Mouse (Mus musculus) limb, embryonic 10.5 days (tissue): ENCODE measurements around the gene Ttll5. TPM values are rescaled to one million over a fixed set of nuclear protein-coding genes. Genes with fewer than 3 reads are reported as not detected.

ENCODE experiments used
- DNase-seq: peaks from one replicate; pipeline ENCODE4 v3.0.0-alpha.2; 2017; ENCODE audit warnings: low spot score
- H3K27ac ChIP-seq: fragments of 300-500 bp; sonication (generic); 2 replicates; pipeline ENCODE4 v1.5.1; 2016; ENCODE audit warnings: mild to moderate bottlenecking
- H3K27me3 ChIP-seq: fragments of 300-500 bp; sonication (generic); 2 replicates; pipeline ENCODE4 v1.6.1; 2016; ENCODE audit warnings: low read depth, mild to moderate bottlenecking; ENCODE audit not compliant: poor library complexity, severe bottlenecking
- H3K36me3 ChIP-seq: fragments of 300-500 bp; sonication (generic); 2 replicates; pipeline ENCODE4 v1.6.1; 2016; ENCODE audit warnings: mild to moderate bottlenecking, moderate library complexity
- H3K4me1 ChIP-seq: fragments of 300-500 bp; sonication (generic); 2 replicates; pipeline ENCODE4 v1.6.1; 2016
- H3K4me3 ChIP-seq: fragments of 300-500 bp; sonication (generic); 2 replicates; pipeline ENCODE4 v1.5.1; 2016; ENCODE audit warnings: mild to moderate bottlenecking, moderate library complexity
- H3K9me3 ChIP-seq: fragments of 300-500 bp; sonication (generic); replicated peaks from 2 replicates; pipeline ENCODE4 v1.6.1; 2016; ENCODE audit warnings: mild to moderate bottlenecking
- WGBS: fragments of 180-500 bp; shearing (Covaris S2); methylation state at CpG from one replicate; pipeline ENCODE4 v1.1.7; 2016; 5-methylcytosine and 5-hydroxymethylcytosine counted together
- polyA plus RNA-seq: library from polyadenylated mRNA; unstranded; fragments of >200 nt; fragmentation: Nextera tagmentation; extraction: Ambion mirVana; gene quantifications from 2 replicates; pipeline ENCODE4 v1.2.1, GENCODE M21; 2016

The Ttll5 gene
- polyA plus RNA-seq: 18.9 and 22.4 TPM in 2 replicates

- Histone ChIP-seq H3K36me3 (peaks cover 55% of the 10 kb centered on the region), H3K27ac (peak within 1 kb of the TSS; percentile 96), H3K9me3 (no peaks in the 10 kb centered on the region), H3K4me1 (peaks cover 16% of the 10 kb centered on the region), H3K4me3 (peak within 1 kb of the TSS; percentile 90), H3K27me3 (no peaks in the 10 kb centered on the region)
- under 1% methylated on average over 67 of the region's 67 CpGs for WGBS
- peak; percentile 95 for DNase-seq
Measured at GRCm38 (mm10) chr12:85824438-85825264, at the start of gene Ttll5, which contains the start of gene Erg28. Gene Ttll5 (plus strand): TSS chr12:85824659. Gene Erg28 (minus strand): TSS chr12:85824550.

DNA sequence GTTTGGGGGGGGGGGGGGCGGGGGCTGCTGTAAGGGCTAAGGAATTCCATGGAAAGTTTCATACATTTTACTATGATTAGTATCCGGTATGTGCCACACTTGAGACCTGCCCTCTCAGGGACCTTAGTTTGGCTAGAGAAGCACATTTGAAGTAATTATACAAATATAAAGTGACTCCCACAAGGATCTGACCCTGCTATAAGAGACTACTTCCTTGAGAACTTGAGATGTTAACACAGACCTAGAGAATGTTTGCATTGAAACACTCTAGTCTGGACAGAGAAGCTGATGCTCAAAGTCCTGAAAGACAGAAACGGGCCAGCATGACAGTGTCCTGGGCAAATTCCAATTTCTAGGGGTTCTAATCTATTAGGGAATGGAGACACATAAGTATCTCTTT lies 45.5 kb upstream of the Ttll5 start:
- peaks cover 6% of the 10 kb centered on the region; the same call in 1 of the 2 replicates for H3K4me1 ChIP-seq
- DNase-seq: no peak
- 77% methylated on average over 3 of the region's 3 CpGs for WGBS

DNA sequence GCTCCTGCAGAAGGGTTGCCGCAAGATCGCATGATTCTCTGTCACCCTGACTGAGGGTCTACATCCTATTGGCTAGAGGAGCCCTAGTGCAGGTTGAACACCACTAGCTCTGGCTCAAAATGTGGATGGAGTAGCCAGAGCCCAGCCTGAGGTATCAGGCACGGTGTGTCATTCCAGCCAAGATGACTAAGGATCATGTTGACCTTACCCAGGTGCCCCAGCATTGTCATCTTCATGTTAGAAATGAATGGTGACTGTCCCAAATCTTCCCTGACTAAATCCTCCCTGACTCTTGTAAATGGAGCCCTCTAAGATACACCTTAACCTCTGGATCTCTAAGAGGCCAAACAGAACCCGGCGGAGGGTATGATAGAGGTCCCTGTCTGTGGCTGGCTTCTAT lies 44.8 kb upstream of the Ttll5 start:
- no peak overlapping the region for H3K27ac ChIP-seq
- no peaks in the 10 kb centered on the region for H3K9me3 ChIP-seq
- H3K4me3 ChIP-seq: no peak overlapping the region
- H3K36me3 ChIP-seq: no peaks in the 10 kb centered on the region
- DNase-seq: no peak
- no peaks in the 10 kb centered on the region for H3K27me3 ChIP-seq
- H3K4me1 ChIP-seq: peaks cover 7% of the 10 kb centered on the region
- WGBS: 95% methylated on average over 5 of the region's 5 CpGs

More for the DNA sequence above, 45.5 kb upstream of the Ttll5 start:
- H3K36me3 ChIP-seq: no peaks in the 10 kb centered on the region
- H3K9me3 ChIP-seq: no peaks in the 10 kb centered on the region
- no peak overlapping the region for H3K4me3 ChIP-seq
- no peak overlapping the region for H3K27ac ChIP-seq
- H3K27me3 ChIP-seq: no peaks in the 10 kb centered on the region

GRCm38 (mm10) chr12:85781606-85782005 lies 42.9 kb upstream of the Ttll5 start:
- DNase-seq: no peak
- Histone ChIP-seq H3K4me1 (peaks cover 24% of the 10 kb centered on the region), H3K27ac (no peak overlapping the region), H3K4me3 (no peak overlapping the region), H3K36me3 (no peaks in the 10 kb centered on the region), H3K27me3 (no peaks in the 10 kb centered on the region), H3K9me3 (no peaks in the 10 kb centered on the region)
- WGBS: 95% methylated on average over 3 of the region's 3 CpGs

DNA sequence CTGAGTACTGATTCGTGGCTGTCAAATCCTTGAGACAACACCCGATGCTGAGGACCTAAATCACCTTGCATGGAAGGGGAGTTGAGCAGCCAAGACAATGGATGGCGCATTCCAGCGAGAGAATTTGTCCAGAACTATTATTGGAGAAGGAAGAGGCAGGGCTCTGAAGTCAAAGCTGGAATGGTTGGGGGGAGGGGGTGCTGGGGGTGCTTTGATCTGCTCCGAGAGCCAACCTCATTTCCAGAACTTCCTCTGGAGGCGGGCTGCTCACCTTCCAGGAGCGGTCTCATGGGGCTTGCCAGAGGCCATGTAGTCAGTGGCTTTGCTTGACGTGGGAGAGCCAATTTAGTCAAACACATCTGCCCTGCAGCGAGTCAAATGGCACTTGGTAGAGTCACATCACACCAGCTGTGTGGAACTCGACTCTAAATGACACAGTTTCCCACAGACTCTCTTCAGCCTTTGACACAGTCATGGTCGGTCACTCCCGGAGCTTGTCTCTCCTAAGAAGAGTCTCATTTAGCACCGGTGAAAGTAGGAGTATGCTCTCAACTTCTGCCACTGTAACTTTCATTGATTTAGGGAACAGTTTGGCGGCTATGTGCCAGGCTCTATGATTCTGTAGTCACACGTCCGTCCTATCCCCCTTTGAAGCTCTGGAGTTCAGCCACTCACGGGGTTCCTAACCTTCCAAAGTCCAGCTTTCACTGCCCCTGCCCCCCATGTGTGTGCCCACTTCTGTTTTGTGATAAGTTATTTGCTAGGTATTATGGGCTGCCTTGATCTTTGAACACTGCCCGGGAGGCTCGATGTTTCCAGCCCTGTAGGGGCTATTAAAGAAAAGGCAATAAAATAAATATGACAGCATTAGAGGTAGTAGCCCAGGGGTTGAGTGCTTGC lies 39.3 kb upstream of the Ttll5 start:
- WGBS: 56% methylated on average over 19 of the region's 19 CpGs
- DNase-seq: peak; percentile 40

GRCm38 (mm10) chr12:85792158-85792557 lies 32.3 kb upstream of the Ttll5 start:
- Histone ChIP-seq H3K36me3 (no peaks in the 10 kb centered on the region), H3K27me3 (no peaks in the 10 kb centered on the region), H3K27ac (no peak overlapping the region), H3K9me3 (no peaks in the 10 kb centered on the region), H3K4me1 (no peaks in the 10 kb centered on the region), H3K4me3 (no peak overlapping the region)
- WGBS: 85% methylated on average over 4 of the region's 4 CpGs
- no peak for DNase-seq

More for the DNA sequence above, 39.3 kb upstream of the Ttll5 start:
- Histone ChIP-seq H3K9me3 (no peaks in the 10 kb centered on the region), H3K36me3 (no peaks in the 10 kb centered on the region), H3K4me3 (no peak overlapping the region), H3K27ac (peak overlapping the region; percentile 15; the same call in 1 of the 2 replicates), H3K27me3 (no peaks in the 10 kb centered on the region), H3K4me1 (peaks cover 19% of the 10 kb centered on the region)

DNA sequence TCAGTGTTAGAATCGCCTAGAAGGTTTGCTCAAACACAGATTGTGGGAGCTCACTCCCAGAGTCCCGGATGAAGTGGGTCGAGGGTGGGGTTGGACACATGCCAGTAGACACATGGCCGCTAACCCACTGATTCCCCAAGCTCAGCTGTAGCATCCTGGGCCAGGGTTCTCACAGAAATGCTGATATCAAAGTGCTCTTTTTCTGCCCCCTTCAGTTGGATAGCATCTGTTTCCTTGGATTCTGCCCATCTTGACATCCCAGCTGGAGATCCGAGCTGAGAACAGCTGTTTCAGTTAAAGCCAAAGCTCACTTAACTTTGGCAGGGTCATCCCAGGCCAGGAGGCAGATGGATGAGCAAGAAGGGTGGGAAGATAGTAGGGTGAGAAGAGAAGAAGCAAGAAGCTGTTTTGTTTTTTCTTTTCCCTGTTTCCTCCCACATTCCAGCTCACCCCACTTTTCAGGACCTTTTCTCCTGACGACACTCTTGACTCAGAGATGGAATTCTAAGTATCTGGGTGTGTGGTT lies 31.6 kb upstream of the Ttll5 start:
- Histone ChIP-seq H3K36me3 (no peaks in the 10 kb centered on the region), H3K4me3 (no peak overlapping the region), H3K27ac (no peak overlapping the region), H3K27me3 (no peaks in the 10 kb centered on the region), H3K4me1 (no peaks in the 10 kb centered on the region), H3K9me3 (no peaks in the 10 kb centered on the region)
- DNase-seq: no peak
- 76% methylated on average over 6 of the region's 6 CpGs for WGBS

DNA sequence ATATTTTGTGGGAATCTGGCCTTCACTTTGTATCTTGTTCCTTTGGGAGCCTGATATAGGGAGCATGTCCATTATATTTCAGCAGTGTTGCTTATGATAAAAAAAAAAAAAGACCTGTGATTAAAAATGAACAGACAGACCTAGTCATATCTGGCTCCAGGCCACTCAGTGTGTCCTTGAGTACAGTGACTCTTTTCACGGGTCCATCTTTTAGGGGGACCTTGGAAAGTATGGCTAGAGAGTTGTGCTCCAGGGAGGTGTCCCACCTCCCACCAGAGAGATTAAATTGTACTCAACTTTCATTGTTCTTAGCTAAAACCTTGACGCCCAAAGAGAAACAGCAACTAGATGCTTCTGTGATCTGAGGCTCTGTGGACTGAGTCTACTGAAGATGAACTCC lies 30.4 kb upstream of the Ttll5 start:
- DNase-seq: no peak
- Histone ChIP-seq H3K36me3 (no peaks in the 10 kb centered on the region), H3K27me3 (no peaks in the 10 kb centered on the region), H3K4me1 (no peaks in the 10 kb centered on the region), H3K27ac (no peak overlapping the region), H3K9me3 (no peaks in the 10 kb centered on the region), H3K4me3 (no peak overlapping the region)
- 88% methylated on average over 2 of the region's 2 CpGs for WGBS

DNA sequence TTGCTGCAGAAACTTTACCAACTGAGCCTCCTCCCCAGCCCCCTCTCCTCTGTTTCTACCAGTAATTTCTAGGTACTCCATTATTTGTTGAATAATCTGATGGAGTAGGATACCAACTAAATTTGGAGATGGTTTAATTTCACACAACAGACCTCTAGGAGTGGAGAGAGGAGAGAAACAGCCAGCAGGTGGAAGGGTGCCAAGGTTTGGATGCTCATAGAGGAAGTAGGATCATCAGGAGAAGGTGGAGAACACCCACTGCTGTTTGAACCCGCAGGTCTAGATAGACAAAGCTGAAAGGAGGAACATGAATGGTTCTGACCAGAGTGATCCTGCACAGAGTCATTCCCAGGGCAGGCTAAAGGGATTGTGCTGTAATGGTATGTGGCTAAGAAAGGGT lies 28.9 kb upstream of the Ttll5 start:
- H3K27ac ChIP-seq: no peak overlapping the region
- 0 out of 2 replicates have a peak, but pooled peaks cover 6% of the 10 kb centered on the region for H3K4me1 ChIP-seq
- H3K36me3 ChIP-seq: no peaks in the 10 kb centered on the region
- DNase-seq: no peak
- H3K9me3 ChIP-seq: no peaks in the 10 kb centered on the region
- no peak overlapping the region for H3K4me3 ChIP-seq
- 92% methylated on average over 1 of the region's 1 CpGs for WGBS
- H3K27me3 ChIP-seq: no peaks in the 10 kb centered on the region

DNA sequence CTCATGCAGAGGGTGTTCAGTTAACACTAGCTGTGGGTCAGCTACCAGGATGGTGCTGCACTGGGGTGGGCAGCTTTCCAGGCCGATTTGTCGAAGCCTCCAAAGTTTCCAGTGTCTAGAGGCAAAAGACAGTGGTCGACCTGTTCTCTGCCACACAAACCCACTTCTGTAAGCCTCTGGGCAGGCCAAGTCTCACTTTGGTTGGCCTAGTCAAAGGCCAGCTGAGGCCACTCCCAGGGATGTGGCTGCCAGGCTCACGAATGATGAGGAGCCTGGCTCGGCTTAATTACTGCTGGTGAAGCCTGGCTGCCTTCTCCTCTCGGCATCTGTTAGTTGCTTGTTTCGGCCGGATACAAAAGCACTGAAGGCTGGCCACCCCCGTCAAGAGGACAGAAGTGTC lies 24.4 kb upstream of the Ttll5 start:
- 36% methylated on average over 9 of the region's 9 CpGs for WGBS

GRCm38 (mm10) chr12:85809726-85810125 lies 14.7 kb upstream of the Ttll5 start:
- Histone ChIP-seq H3K27me3 (no peaks in the 10 kb centered on the region), H3K4me3 (no peak overlapping the region), H3K4me1 (no peaks in the 10 kb centered on the region), H3K36me3 (peaks cover 43% of the 10 kb centered on the region), H3K9me3 (no peaks in the 10 kb centered on the region), H3K27ac (no peak overlapping the region)
- no peak for DNase-seq
- WGBS: 57% methylated on average over 6 of the region's 6 CpGs

More for the DNA sequence above, 24.4 kb upstream of the Ttll5 start:
- no peaks in the 10 kb centered on the region for H3K27me3 ChIP-seq
- H3K36me3 ChIP-seq: no peaks in the 10 kb centered on the region
- peak overlapping the region; percentile 61; the same call in 1 of the 2 replicates for H3K27ac ChIP-seq
- no peaks in the 10 kb centered on the region for H3K9me3 ChIP-seq
- 0 out of 2 replicates have a peak, but pooled peaks cover 6% of the 10 kb centered on the region for H3K4me1 ChIP-seq
- no peak overlapping the region for H3K4me3 ChIP-seq
- DNase-seq: no peak

GRCm38 (mm10) chr12:85810959-85811358 lies 13.5 kb upstream of the Ttll5 start:
- peaks cover 55% of the 10 kb centered on the region for H3K36me3 ChIP-seq
- no peaks in the 10 kb centered on the region for H3K4me1 ChIP-seq
- no peak for DNase-seq
- H3K27ac ChIP-seq: no peak overlapping the region
- H3K4me3 ChIP-seq: no peak overlapping the region
- no peaks in the 10 kb centered on the region for H3K9me3 ChIP-seq
- H3K27me3 ChIP-seq: no peaks in the 10 kb centered on the region
